Mouse (Mus musculus) MEL (cell line): ENCODE measurements around the gene D11Wsu47e.

Experiments
- CTCF ChIP-seq, 3 experiments: IDR thresholded peaks in 2 of 3; conservative IDR thresholded peaks in 1 of 3; 2 replicates each; pipeline ENCODE4 v1.5.1; 2011 to 2012; ENCODE audit warnings: low read length in 3 of 3, low read depth in 2 of 3, mild to moderate bottlenecking in 2 of 3, improper control_type of control experiment in 1 of 3, inconsistent platforms in 1 of 3, mixed read lengths in 1 of 3, moderate library complexity in 1 of 3; ENCODE audit not compliant: control insufficient read depth in 1 of 3, insufficient read depth in 1 of 3, poor library complexity in 1 of 3, severe bottlenecking in 1 of 3
- MXI1 ChIP-seq: IDR thresholded peaks from 2 replicates; pipeline ENCODE4 v1.6.1; 2011; ENCODE audit warnings: mild to moderate bottlenecking, low read depth, low read length, improper control_type of control experiment
- RAD21 ChIP-seq: IDR thresholded peaks from 2 replicates; pipeline ENCODE4 v1.6.1; 2011; ENCODE audit warnings: mild to moderate bottlenecking, low read depth, low read length, improper control_type of control experiment
- UBTF ChIP-seq: IDR thresholded peaks from 2 replicates; pipeline ENCODE4 v1.6.1; 2012; ENCODE audit warnings: low read depth, mild to moderate bottlenecking, inconsistent platforms, low read length, improper control_type of control experiment, moderate library complexity, borderline replicate concordance; ENCODE audit not compliant: insufficient read depth

DNA sequence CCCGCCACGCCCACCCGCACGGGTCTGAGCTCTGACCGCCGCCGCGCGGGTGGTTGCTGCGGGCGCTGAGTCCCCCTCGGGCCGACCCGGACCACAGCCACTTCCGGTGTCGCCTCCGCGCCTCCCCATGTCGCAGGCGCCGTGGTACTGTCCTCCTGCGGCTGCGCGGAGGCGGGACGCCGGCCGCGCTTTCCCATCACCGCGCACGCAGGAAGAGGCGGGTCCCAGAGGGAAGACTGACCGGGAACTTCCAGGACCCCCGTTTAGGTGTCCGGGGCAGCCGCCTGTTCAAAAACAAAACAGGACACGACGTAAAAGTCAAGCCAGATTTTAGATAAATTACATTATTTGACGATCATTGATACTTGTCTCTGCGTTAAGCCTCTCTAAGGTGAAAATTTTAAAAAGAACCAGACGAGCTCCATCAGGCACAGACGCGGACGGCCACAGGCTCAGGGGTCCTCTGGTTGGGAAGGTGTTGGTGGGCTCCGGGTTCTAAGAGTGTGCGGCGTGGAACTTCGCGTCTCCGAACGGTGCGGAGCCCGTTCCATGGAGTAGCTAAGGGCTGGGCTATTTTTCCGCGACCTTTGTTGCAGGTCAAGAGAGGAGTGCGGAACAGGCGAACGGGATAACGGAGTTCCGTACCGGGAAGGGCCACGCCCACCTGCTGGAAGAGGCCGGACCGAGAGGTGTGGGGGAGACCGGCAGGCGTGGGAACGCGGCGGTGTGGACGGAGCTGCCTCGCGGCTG is at the start of gene D11Wsu47e, which contains the start of gene Fam104a:
- TF ChIP-seq MXI1 (peak; percentile 82), CTCF (IDR thresholded peaks at IDR 0.05 in 2 of 3, conservative IDR thresholded peaks at IDR 0.05 in 1 of 3; ENCODE audit: control insufficient read depth in 1 of 3, insufficient read depth in 1 of 3, low read depth in 2 of 3, low read length in 3 of 3, poor library complexity in 1 of 3, severe bottlenecking in 1 of 3) (peak in 1 of 3 experiments; percentile 34; a peak in 2 of 6 replicates), RAD21 (no peak), UBTF (no peak)
